Mouse (Mus musculus) activated CD4-positive, CD25-positive, alpha-beta regulatory T cell, adult 4 months (primary cell): ENCODE results near the gene Atg7. TPM values are rescaled to one million over a fixed set of nuclear protein-coding genes. Genes with fewer than 3 reads are reported as not detected.

Source experiments
- ATAC-seq: one replicate; pipeline ENCODE4 v1.8.0; 2017
- polyA plus RNA-seq, 2 experiments: library from polyadenylated mRNA; unstranded; fragments of 100-300 nt; shearing (Covaris generic); gene quantifications; one replicate each; pipeline ENCODE4 v1.2.1; 2017

Gene Atg7
- polyA plus RNA-seq, 2 experiments from 2014 or later, result 22.7 to 23.3 TPM

- no peak for ATAC-seq
Measured at GRCm38 (mm10) chr6:114857996-114858721, 215.3 kb downstream of the Atg7 start.

DNA sequence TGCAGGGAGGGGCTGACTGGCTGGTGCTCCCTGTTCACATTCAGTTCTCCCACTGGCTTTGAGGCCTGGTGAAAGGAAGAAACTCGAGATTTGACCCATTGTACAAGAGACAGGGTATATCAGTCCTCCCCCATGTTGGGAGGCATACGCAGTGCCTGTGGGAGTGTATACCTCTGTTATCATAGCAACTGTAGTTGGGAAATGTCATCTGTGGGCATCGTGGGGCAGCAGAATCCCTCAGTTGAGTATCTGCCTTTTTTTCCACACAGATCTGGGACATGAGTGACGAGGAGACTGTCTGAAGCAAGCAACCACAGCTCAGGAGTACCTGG lies 215.8 kb downstream of the Atg7 start:
- no peak for ATAC-seq

DNA sequence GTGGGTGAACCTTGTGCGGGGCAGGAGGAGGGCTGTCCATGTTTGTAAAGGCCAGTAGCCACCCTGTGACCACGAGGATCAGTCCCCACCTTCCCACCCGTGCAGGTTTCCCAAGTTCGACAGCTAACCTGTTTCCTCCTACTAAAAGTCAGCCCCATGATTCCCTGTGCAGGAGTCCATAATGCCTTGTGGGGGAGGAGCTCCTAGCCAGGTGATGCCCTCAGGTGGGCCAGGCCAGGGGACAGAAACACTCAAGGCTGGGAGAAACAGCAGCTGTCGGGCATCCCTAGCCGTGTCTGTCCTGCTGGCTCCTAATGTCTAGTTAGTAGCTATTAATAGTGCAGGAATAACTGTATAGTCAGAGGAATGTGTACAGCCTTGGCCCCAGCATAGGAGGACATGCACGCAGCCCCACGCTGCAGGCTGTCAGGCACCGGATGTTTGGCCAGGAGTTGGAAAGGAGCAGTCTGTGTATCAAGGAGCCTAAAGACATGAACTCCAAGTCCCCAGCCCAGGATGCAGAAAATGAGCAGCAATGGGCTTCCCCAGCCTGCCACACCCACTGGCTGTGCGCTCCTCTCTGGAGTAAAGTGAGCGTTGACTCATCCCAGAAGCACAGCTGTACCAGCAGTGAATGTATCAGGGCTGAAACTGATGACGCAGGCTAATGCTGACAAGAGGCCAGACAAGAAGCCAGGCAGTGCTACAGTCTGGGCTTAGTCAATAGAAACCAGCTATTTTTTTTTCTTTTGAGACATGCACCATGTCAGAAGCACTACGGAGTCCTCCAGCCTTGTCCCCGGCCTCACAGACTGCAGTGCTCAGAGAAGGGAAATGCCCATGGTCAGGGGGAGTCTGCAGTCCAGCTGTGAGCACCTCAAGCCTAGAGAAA lies 218.0 kb downstream of the Atg7 start:
- no peak for ATAC-seq

- ATAC-seq, result no peak
Measured at GRCm38 (mm10) chr6:114861591-114861990, 218.7 kb downstream of the Atg7 start.

DNA sequence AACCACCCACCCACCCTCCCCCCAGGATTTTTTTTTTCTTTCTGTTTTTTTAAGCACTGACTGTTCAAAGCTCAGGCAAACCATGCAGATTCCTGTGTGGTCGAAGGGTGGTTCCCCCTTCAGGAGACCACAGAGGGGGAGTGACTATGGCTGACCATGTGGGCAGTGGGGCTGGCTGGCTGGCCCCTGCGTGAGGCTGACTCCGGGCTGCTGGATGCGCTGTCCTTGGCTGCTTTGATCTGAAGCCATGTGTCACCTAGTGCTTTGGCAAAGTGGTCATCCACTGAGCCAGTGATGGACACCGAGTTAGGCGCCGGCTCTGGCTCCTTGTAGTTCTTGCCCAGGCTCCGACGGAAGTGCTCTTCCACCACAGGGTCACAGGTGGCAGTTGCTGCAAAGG lies 219.1 kb downstream of the Atg7 start:
- ATAC-seq, result no peak

- no peak for ATAC-seq
Measured at GRCm38 (mm10) chr6:114863501-114863900, 220.6 kb downstream of the Atg7 start.

- ATAC-seq, result no peak
Measured at GRCm38 (mm10) chr6:114864421-114864820, 221.5 kb downstream of the Atg7 start.

DNA sequence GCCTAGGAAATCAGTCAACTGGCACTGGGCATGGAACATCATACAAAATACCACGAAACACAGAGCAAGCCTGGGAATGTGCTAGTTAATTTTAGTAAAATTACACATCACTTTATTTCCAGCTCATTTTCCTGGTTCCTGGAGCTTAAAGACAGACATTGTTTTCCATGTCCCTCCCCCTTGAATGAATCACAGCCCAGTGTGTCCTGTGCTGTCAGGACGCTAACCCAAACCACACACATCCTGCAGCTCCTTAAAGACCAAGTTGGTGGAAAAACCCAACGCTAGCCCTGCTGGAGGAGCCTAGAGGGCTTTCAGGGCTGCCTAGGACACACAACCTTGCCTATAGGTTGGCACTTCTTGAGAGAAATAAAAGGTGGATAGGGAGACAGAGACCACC lies 223.2 kb downstream of the Atg7 start:
- ATAC-seq, result peak; percentile 20

DNA sequence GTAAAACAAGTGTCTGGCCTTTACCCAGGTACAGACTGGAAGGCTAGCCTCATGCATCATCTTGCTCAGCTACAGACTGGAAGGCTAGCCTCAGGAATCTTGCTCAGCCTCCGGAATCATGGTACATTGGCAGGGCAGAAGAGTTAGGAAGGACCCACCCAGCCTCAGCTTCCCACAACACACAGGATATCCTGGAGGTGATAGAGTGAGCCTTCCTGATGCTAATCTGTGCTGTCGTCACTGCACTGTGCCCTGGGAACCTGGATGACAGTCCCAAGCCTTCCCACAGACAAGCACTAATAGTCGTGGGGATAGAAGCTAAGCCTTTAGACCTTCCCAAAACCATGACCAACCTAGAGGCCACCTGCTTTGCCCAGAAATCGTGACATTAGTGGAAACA lies 223.7 kb downstream of the Atg7 start:
- no peak for ATAC-seq

GRCm38 (mm10) chr6:114868656-114869055 lies 225.8 kb downstream of the Atg7 start:
- ATAC-seq, result no peak

DNA sequence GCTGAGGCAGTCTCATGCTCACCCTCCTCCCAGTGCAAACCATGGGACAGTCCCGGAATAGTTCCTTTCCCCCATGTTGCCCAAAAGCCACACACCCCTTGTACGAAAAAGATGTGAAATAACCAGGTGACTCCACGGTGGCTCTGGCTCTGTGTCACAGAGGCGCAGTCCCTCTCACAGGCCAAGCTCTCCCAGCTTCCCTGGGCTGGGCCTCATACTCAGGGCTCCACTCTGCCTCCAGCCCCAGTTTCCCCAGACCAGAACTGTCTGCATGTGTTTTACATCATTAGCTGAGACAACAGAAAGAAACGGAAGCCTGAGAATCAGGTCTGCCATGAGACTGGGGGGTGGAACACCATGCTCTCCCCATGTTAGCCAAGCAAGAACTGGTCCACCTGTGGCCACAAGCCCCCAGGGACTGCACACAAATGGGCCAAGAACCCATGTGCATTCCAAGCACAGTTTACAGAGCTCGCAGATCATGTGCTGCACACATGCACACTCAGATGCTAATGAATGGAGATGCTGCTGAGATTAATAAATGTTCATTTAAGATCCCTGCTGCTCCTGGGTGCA lies 226.7 kb downstream of the Atg7 start:
- ATAC-seq, result no peak

- ATAC-seq, result no peak
Measured at GRCm38 (mm10) chr6:114871010-114871660, 228.2 kb downstream of the Atg7 start.

DNA sequence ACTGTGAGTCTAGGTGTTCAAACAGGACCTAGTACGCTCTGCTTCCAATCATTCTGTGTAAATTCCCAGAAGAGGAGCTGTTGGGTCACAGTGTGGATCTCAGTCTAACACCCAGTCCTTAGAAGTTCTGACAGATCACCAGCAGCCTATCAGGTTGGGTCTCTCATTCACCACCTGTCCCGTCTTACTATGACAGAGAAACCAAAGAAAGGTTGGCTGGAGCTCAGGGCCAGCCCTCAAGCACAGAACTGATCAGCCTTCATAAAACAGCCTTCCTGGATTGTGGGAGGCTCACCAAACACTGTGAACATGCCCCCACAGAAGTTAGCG lies 230.9 kb downstream of the Atg7 start:
- no peak for ATAC-seq

DNA sequence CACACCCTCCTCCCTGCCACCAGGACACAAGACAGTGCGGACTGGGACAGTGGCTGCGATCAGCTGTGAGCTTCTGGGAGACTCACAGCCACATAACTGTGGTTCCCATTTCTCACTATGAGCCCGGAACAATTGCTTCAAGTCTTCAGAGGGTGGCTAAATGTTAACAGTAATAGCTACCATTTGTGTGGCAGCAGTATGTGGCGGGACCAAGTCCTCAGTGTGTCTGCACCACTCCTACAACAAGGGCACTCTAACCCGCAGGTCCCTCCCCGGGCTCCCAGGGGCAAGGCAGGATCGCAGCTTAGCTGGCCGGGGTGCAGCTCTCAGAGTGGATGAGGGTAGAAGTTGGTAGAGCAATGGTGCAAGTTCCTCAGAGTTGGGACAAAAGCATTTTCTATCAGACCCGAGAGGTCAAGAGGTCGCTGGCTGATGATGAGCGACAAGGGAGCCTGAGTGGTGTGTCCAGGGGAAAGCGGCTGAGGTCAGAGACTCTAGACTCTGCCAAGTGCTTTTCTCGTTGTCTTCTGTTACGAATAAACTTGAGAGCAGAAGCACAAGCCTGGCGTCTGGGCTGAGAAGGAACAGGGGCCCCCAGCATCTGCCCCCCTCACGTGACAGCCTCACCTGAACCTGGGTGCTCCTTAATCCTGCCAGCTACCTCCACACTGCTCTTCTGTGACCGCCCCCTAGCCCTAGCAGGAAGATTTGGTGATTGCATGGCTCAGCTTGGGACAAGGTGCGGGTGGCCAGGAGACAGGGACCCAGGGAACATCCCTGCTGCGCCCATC lies 231.4 kb downstream of the Atg7 start:
- peak; percentile 1 for ATAC-seq

GRCm38 (mm10) chr6:114875018-114875558 lies 232.2 kb downstream of the Atg7 start:
- ATAC-seq, result peak; percentile 84

- no peak for ATAC-seq
Measured at GRCm38 (mm10) chr6:114876033-114876432, 233.1 kb downstream of the Atg7 start.

GRCm38 (mm10) chr6:114876546-114876945 lies 233.6 kb downstream of the Atg7 start:
- ATAC-seq, result no peak

GRCm38 (mm10) chr6:114878841-114879520 lies 236.1 kb downstream of the Atg7 start:
- ATAC-seq, result no peak

- ATAC-seq, result no peak
Measured at GRCm38 (mm10) chr6:114880798-114881197, 237.9 kb downstream of the Atg7 start.

- ATAC-seq, result no peak
Measured at GRCm38 (mm10) chr6:114882212-114882611, 239.3 kb downstream of the Atg7 start.

DNA sequence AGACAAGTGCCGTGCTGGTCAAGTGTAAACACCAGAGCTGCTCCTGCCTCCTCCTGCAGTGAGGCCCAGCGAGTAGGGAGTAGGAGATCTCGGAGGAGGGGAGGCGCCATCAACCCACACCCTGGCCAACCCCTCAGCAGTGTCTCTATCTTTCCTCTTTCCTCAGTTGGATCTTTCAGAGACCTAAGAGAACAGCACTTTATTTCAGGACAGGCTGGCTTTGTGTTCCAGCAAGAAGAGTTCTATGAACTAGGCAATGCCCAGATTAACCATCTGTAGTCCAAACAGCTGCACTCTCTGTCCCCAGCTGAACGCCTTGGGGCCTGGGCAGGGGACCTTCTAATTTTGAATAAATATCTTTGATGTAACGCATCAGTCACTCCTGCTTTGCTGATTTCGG lies 239.8 kb downstream of the Atg7 start:
- no peak for ATAC-seq
